Mouse (Mus musculus) heart, adult 18-20 months (tissue): ENCODE results near the gene Tfcp2l1. TPM values are rescaled to one million over a fixed set of nuclear protein-coding genes. Genes with fewer than 3 reads are reported as not detected.
"Not testable (repeated sequence)": the region's sequence is repeated elsewhere in the genome, so short reads cannot be mapped to it uniquely, and the experiment has no call there.

Source experiments
- DNase-seq, 2 experiments: peaks; one replicate each; pipeline ENCODE4 v3.0.0; 2021 to 2022; ENCODE audit warnings: mixed read lengths in 1 of 2
- long read RNA-seq, 2 experiments: library from polyadenylated mRNA; stranded (forward); transcript quantifications; one replicate each; pipeline ENCODE4 v2.0.0; 2021
- total RNA-seq, 2 experiments: library from RNA; stranded (reverse); gene quantifications; 2 replicates each; pipeline ENCODE4 v1.2.3; 2021

Tfcp2l1 gene
- under 1 TPM; 0.37 to 0.85 TPM for total RNA-seq
- long read RNA-seq, experiment 1, result 0 reads
- long read RNA-seq, experiment 2, result 0 reads

GRCm38 (mm10) chr1:118627781-118628464 is at the start of gene Tfcp2l1:
TSS of gene Tfcp2l1 (plus strand) at chr1:118627945.
- peak; percentile 76 to 81 for DNase-seq

DNA sequence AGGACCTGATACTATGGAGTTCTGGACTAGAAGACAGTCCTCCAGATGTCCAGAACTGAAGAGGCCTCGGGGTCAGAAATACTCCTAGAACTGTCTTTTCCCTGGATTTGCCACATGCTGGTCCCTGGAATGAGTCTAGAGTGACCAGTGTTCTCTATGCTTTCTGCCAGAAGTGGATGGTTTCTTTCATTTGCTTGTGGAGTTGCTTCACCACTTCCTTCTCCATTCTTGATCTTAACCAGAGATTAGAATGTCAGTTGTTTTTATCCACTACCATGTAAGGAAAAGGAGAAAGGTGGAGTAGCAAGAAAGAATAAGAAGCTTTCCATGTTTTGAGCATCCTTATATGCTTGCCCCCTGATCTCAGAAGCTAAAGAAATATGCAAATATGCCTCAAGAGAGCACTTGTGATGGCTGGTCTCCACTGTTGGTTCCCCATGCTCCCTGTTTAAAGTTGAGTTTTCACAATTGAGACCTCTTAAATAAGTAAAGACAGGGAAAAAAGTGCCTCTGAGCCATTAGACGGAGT is 47.5 kb upstream of the Tfcp2l1 start:
- DNase-seq, result no peak

GRCm38 (mm10) chr1:118581179-118581578 is 46.6 kb upstream of the Tfcp2l1 start:
- no peak for DNase-seq

DNA sequence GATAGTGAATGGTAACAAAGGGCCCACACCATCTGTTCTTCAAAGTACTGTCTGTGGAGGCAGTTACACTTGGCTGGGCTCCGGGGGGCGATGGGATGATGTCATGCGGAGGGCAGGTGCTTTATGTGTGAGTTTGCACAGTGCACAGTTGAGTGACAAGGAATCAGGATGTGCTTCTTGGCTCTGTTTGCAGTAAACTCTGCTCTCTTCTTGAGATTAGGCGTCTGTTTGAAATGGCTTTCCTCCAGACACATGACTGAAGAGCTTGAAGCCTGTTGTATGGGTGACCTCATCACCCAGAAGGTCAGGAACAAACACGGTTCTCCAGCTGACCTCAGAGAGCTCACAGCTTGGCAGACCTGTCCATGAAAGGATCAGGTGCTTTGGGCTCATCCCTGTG is 38.0 kb upstream of the Tfcp2l1 start:
- DNase-seq, result peak; percentile 45 to 48

- DNase-seq, result peak; percentile 58 to 79
Observed at GRCm38 (mm10) chr1:118592933-118593332, 34.8 kb upstream of the Tfcp2l1 start.

DNA sequence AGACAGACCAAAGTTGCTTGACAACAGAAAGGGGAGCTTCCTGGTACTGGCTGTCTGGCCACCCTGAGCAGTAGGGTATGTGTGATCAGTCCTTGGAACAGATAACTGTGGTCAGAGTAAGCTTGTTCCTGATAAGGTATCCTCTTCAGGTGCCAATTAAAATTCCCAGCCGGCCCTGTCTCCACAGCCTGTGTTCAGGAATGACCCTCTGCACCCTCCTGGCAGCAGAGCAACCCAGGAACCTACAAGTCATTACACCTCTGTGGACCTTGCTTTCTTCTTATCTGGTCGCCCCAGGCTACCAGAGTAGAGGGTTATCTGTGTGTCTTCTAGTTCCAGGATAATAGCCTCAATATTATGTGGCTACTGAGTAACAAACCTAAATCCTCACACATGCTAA is 32.4 kb upstream of the Tfcp2l1 start:
- DNase-seq, result no peak

GRCm38 (mm10) chr1:118597475-118598213 is 30.1 kb upstream of the Tfcp2l1 start:
- DNase-seq, result no peak

DNA sequence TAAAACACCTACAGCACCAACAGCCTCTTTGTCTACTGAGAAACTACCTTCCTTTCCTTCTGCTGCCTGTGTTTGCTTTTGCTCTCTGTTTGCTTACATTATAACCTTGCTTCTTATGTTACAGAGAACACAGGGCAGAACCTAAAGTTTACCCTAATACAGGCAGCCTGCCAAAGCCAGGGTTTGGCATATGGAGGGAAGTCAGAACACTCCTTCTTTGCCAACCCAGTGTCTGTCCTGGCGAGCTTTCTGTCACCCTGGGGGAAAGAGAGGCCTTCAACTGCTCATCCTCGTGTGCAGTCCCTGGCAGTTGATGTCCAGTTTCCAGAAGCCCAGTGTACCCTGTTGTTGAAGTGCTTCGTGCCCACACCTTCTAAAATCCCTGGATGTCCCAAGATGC is 29.4 kb upstream of the Tfcp2l1 start:
- DNase-seq, result no peak

DNA sequence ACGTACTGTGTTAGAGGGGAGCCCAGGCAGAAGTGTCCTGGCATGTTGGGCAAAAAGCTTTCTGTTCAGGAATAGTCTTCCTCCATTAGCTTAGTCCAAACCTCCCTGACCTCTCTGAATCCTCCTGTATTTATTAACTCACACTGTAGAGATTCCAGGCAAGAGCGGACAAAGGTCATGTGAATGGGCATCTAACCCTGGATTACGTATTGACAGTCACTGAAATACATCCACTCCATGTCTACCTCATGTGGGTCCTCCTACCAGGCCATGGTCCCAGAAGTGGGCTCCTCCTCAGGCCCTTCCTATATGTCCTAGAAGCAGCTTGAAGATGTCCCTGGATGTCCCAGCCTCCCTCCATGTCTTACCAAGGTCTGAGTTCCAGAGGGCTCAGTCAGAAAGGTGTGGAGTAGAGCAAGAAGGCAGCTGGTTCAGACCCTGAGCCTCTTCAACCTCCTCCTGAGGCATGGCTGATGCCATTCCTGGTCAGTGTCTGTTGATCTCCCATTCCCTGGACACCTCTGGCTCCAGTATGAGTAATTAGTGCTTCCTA is 14.0 kb upstream of the Tfcp2l1 start:
- DNase-seq, result no peak

- not testable (repeated sequence) for DNase-seq
Observed at GRCm38 (mm10) chr1:118621055-118621454, 6.7 kb upstream of the Tfcp2l1 start.

DNA sequence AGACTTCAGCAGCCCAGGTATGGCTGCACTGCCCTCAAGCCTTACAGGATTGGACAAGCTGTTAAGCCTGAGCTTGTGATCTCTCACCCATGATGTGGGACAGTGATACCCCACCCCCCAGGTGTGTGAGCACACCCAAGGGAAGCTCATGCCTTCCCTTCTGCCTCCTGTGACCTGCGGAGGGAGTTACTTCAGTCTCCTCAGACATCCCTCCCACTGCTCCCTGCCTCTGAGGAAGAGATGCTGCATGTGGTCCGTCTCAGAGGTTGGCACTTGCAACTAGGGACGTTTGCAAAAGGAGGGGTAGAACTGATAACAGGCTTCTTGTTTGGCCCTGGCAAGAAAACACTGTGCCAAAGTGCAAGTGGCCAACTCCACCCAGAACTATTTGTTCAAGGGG is 4.9 kb upstream of the Tfcp2l1 start:
- no peak for DNase-seq

- DNase-seq, result no peak
Observed at GRCm38 (mm10) chr1:118625461-118625860, 2.3 kb upstream of the Tfcp2l1 start.

- no peak for DNase-seq
Observed at GRCm38 (mm10) chr1:118625921-118626320, 1.8 kb upstream of the Tfcp2l1 start.

DNA sequence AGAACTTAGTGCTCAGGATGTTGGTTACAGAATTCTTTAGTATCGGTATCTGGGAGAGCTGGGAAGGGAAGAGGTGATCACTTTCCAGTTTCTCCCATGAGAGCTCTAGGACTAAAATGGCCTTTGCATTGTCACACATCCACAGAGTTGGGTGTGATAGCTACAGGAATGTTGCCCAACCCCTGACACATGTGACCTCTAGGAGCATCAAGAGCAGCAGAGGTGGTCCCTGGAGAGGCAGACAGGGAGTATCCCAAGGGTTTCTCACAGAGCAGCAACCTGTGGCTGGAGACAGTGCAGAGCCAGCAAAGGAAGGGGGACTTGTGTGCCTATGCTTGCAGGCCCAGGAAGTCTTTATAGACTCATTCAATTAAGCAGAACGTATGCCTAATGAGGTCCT is 1.3 kb upstream of the Tfcp2l1 start:
- DNase-seq, result no peak

DNA sequence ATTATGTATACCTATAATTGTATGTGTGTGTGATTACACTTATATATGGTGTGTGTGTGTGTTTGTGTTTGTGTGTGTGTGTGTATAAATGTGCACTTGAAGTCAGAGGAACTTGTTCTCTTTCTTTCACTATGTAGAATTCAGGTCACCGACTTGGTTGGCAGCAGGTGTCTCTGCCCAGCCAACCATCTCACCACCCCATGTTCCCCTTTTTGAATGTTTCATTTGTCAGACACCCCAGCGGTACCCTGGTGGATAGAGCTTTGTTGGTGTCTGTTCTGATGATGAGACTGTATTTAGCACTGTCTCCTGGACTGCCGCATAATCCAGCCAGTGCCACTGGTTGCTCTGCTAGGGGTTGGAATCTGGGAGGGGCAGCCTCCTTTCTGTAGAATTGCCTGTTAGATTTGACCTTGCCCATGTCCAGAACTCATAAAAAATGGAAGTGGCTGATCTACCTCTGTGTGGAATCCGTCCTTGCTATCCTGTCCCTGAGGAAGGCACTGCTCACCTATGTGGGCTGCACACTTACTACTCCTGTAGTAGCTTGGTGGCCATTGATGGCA is 5.8 kb downstream of the Tfcp2l1 start:
- DNase-seq, result no peak

- no peak for DNase-seq
Observed at GRCm38 (mm10) chr1:118642296-118642999, 14.7 kb downstream of the Tfcp2l1 start.

- no peak for DNase-seq
Observed at GRCm38 (mm10) chr1:118643138-118643979, 15.6 kb downstream of the Tfcp2l1 start.

GRCm38 (mm10) chr1:118645701-118646100 is 18.0 kb downstream of the Tfcp2l1 start:
- no peak for DNase-seq

GRCm38 (mm10) chr1:118648015-118648414 is 20.3 kb downstream of the Tfcp2l1 start:
- no peak for DNase-seq

GRCm38 (mm10) chr1:118649933-118650770 is 22.4 kb downstream of the Tfcp2l1 start:
- no peak for DNase-seq
